Mouse (Mus musculus) forebrain, embryonic 10.5 days (tissue): ENCODE measurements at regions not wholly inside any gene's neighbourhood (a gene's known extent, or its start where the extent isn't known, plus 50 kb on each side); places are given as distances from the start of the nearest gene placed in this dataset.

Experiments used
- DNase-seq: peaks from one replicate; pipeline ENCODE4 v3.0.0-alpha.2; 2017; ENCODE audit warnings: low spot score; ENCODE audit errors: extremely low spot score
- H3K27ac ChIP-seq: fragments of 300-500 bp; sonication (generic); 2 replicates; pipeline ENCODE4 v1.5.1; 2016; ENCODE audit warnings: mild to moderate bottlenecking
- H3K27me3 ChIP-seq: fragments of 300-500 bp; sonication (generic); 2 replicates; pipeline ENCODE4 v1.6.1; 2016; ENCODE audit warnings: mild to moderate bottlenecking; ENCODE audit not compliant: poor library complexity, severe bottlenecking
- H3K36me3 ChIP-seq: fragments of 300-500 bp; sonication (generic); replicated peaks from 2 replicates; pipeline ENCODE4 v1.6.1; 2016; ENCODE audit warnings: mild to moderate bottlenecking, moderate library complexity
- H3K4me1 ChIP-seq: fragments of 300-500 bp; sonication (generic); 2 replicates; pipeline ENCODE4 v1.6.1; 2016
- H3K4me3 ChIP-seq: fragments of 300-500 bp; sonication (generic); 2 replicates; pipeline ENCODE4 v1.5.1; 2016; ENCODE audit warnings: mild to moderate bottlenecking, moderate library complexity
- H3K9me3 ChIP-seq: fragments of 300-500 bp; sonication (generic); 2 replicates; pipeline ENCODE4 v1.6.1; 2016; ENCODE audit warnings: mild to moderate bottlenecking, moderate library complexity
- WGBS: fragments of 180-500 bp; shearing (Covaris S2); methylation state at CpG from one replicate; pipeline ENCODE4 v1.1.7; 2016; 5-methylcytosine and 5-hydroxymethylcytosine counted together

GRCm38 (mm10) chr17:84006748-84007147, 159.0 kb upstream of the Haao start:
- Histone ChIP-seq H3K4me1 (peaks cover 52% of the 10 kb centered on the region), H3K9me3 (no peaks in the 10 kb centered on the region), H3K36me3 (no peaks in the 10 kb centered on the region), H3K27ac (no peak overlapping the region), H3K27me3 (peaks cover 28% of the 10 kb centered on the region), H3K4me3 (no peak overlapping the region)
- WGBS, result 92% methylated on average over 9 of the region's 9 CpGs
- DNase-seq, result no peak

GRCm38 (mm10) chr17:84004237-84004636, 156.5 kb upstream of the Haao start:
- Histone ChIP-seq H3K4me1 (peaks cover 36% of the 10 kb centered on the region), H3K4me3 (no peak overlapping the region), H3K36me3 (no peaks in the 10 kb centered on the region), H3K27ac (peak overlapping the region; percentile 72), H3K9me3 (no peaks in the 10 kb centered on the region), H3K27me3 (peaks cover 33% of the 10 kb centered on the region)
- 27% methylated on average over 6 of the region's 6 CpGs for WGBS
- no peak for DNase-seq

- 32% methylated on average over 9 of the region's 9 CpGs for WGBS
- DNase-seq, result no peak
- H3K4me1 ChIP-seq, result peaks cover 31% of the 10 kb centered on the region
These were observed 155.9 kb upstream of the Haao start for GRCm38 (mm10) chr17:84003489-84004234.

GRCm38 (mm10) chr17:84002939-84003338, 155.2 kb upstream of the Haao start:
- H3K9me3 ChIP-seq, result no peaks in the 10 kb centered on the region
- H3K36me3 ChIP-seq, result no peaks in the 10 kb centered on the region
- H3K4me3 ChIP-seq, result no peak overlapping the region
- H3K27me3 ChIP-seq, result peaks cover 39% of the 10 kb centered on the region
- WGBS, result 94% methylated on average over 6 of the region's 6 CpGs
- DNase-seq, result no peak
- peaks cover 24% of the 10 kb centered on the region for H3K4me1 ChIP-seq
- no peak overlapping the region for H3K27ac ChIP-seq

More at GRCm38 (mm10) chr17:84003489-84004234, 155.9 kb upstream of the Haao start:
- Histone ChIP-seq H3K36me3 (no peaks in the 10 kb centered on the region), H3K4me3 (no peak overlapping the region), H3K27me3 (peaks cover 39% of the 10 kb centered on the region), H3K9me3 (no peaks in the 10 kb centered on the region), H3K27ac (peak overlapping the region; percentile 72)

GRCm38 (mm10) chr17:84002327-84002726, 154.6 kb upstream of the Haao start:
- Histone ChIP-seq H3K27ac (no peak overlapping the region), H3K4me3 (no peak overlapping the region), H3K9me3 (no peaks in the 10 kb centered on the region), H3K4me1 (peaks cover 24% of the 10 kb centered on the region), H3K27me3 (peaks cover 39% of the 10 kb centered on the region), H3K36me3 (no peaks in the 10 kb centered on the region)
- DNase-seq, result no peak
- WGBS, result 92% methylated on average over 16 of the region's 16 CpGs

GRCm38 (mm10) chr17:84000115-84000514, 152.4 kb upstream of the Haao start:
- Histone ChIP-seq H3K27me3 (peaks cover 31% of the 10 kb centered on the region), H3K9me3 (no peaks in the 10 kb centered on the region), H3K36me3 (no peaks in the 10 kb centered on the region), H3K27ac (no peak overlapping the region), H3K4me1 (peaks cover 18% of the 10 kb centered on the region), H3K4me3 (no peak overlapping the region)
- no peak for DNase-seq
- WGBS, result 75% methylated on average over 6 of the region's 6 CpGs

GRCm38 (mm10) chr17:83998972-83999545, 151.3 kb upstream of the Haao start:
- H3K27me3 ChIP-seq, result peaks cover 22% of the 10 kb centered on the region
- DNase-seq, result no peak
- no peaks in the 10 kb centered on the region for H3K36me3 ChIP-seq
- no peak overlapping the region for H3K4me3 ChIP-seq
- no peaks in the 10 kb centered on the region for H3K9me3 ChIP-seq
- WGBS, result 84% methylated on average over 10 of the region's 10 CpGs
- H3K4me1 ChIP-seq, result peaks cover 8% of the 10 kb centered on the region
- H3K27ac ChIP-seq, result peak overlapping the region; percentile 17

- Histone ChIP-seq H3K4me3 (no peak overlapping the region), H3K27ac (peak overlapping the region; percentile 31), H3K9me3 (no peaks in the 10 kb centered on the region), H3K4me1 (peaks cover 3% of the 10 kb centered on the region; the same call in 1 of the 2 replicates), H3K36me3 (no peaks in the 10 kb centered on the region), H3K27me3 (peaks cover 18% of the 10 kb centered on the region)
- no peak for DNase-seq
- WGBS, result 93% methylated on average over 7 of the region's 7 CpGs
These were observed 150.6 kb upstream of the Haao start for GRCm38 (mm10) chr17:83998341-83998740.

GRCm38 (mm10) chr17:83997778-83998177, 150.0 kb upstream of the Haao start:
- 0 out of 2 replicates have a peak, but pooled peaks cover 3% of the 10 kb centered on the region for H3K4me1 ChIP-seq
- 86% methylated on average over 11 of the region's 11 CpGs for WGBS
- DNase-seq, result no peak
- H3K4me3 ChIP-seq, result no peak overlapping the region
- H3K27ac ChIP-seq, result peak overlapping the region; percentile 31; the same call in 1 of the 2 replicates
- H3K27me3 ChIP-seq, result peaks cover 12% of the 10 kb centered on the region
- no peaks in the 10 kb centered on the region for H3K9me3 ChIP-seq
- no peaks in the 10 kb centered on the region for H3K36me3 ChIP-seq

GRCm38 (mm10) chr17:83993028-83993427, 145.3 kb upstream of the Haao start:
- 81% methylated on average over 2 of the region's 2 CpGs for WGBS
- H3K27ac ChIP-seq, result peak overlapping the region; percentile 26; the same call in 1 of the 2 replicates

GRCm38 (mm10) chr17:83990421-83991365, 142.9 kb upstream of the Haao start:
- Histone ChIP-seq H3K4me3 (no peak overlapping the region), H3K36me3 (no peaks in the 10 kb centered on the region), H3K4me1 (peaks cover 41% of the 10 kb centered on the region), H3K27ac (peak overlapping the region; percentile 75), H3K9me3 (no peaks in the 10 kb centered on the region), H3K27me3 (no peaks in the 10 kb centered on the region)
- 69% methylated on average over 13 of the region's 13 CpGs for WGBS
- peak; percentile 48 for DNase-seq

More at GRCm38 (mm10) chr17:83993028-83993427, 145.3 kb upstream of the Haao start:
- peaks cover 28% of the 10 kb centered on the region for H3K4me1 ChIP-seq
- H3K4me3 ChIP-seq, result no peak overlapping the region
- no peaks in the 10 kb centered on the region for H3K36me3 ChIP-seq
- no peaks in the 10 kb centered on the region for H3K9me3 ChIP-seq
- no peaks in the 10 kb centered on the region for H3K27me3 ChIP-seq
- no peak for DNase-seq

- no peaks in the 10 kb centered on the region for H3K36me3 ChIP-seq
- DNase-seq, result no peak
- H3K27me3 ChIP-seq, result no peaks in the 10 kb centered on the region
- peaks cover 55% of the 10 kb centered on the region for H3K4me1 ChIP-seq
- WGBS, result 29% methylated on average over 6 of the region's 6 CpGs
- peak overlapping the region; percentile 54 for H3K27ac ChIP-seq
- H3K9me3 ChIP-seq, result no peaks in the 10 kb centered on the region
- H3K4me3 ChIP-seq, result no peak overlapping the region
These were observed 141.1 kb upstream of the Haao start for GRCm38 (mm10) chr17:83988897-83989296.
